Mouse (Mus musculus) forebrain, postnatal 0 days (tissue): ENCODE measurements around the gene Calu. TPM values are rescaled to one million over a fixed set of nuclear protein-coding genes. Genes with fewer than 3 reads are reported as not detected.

Source experiments
- ATAC-seq: fragments of 200-750 bp; cut with Nextera tagmentation; 2 replicates; pipeline ENCODE4 v1.8.0; 2017; ENCODE audit warnings: mild to moderate bottlenecking, moderate library complexity
- DNase-seq: peaks from one replicate; pipeline ENCODE4 v3.0.0-alpha.2; 2015
- H3K27ac ChIP-seq: fragments of 300-500 bp; sonication (generic); 2 replicates; pipeline ENCODE4 v1.5.1; 2014; ENCODE audit warnings: low read depth, mild to moderate bottlenecking, antibody characterized with exemption, low read length, moderate library complexity, mixed read lengths
- H3K27me3 ChIP-seq: fragments of 300-500 bp; sonication (generic); 2 replicates; pipeline ENCODE4 v1.6.1; 2014; ENCODE audit warnings: mild to moderate bottlenecking, low read length, mixed read lengths; ENCODE audit not compliant: insufficient read depth
- H3K36me3 ChIP-seq: fragments of 300-500 bp; sonication (generic); 2 replicates; pipeline ENCODE4 v1.6.1; 2014; ENCODE audit warnings: mild to moderate bottlenecking, moderate library complexity; ENCODE audit not compliant: insufficient read depth
- H3K4me1 ChIP-seq: fragments of 300-500 bp; sonication (generic); 2 replicates; pipeline ENCODE4 v1.6.1; 2014; ENCODE audit warnings: antibody characterized with exemption; ENCODE audit not compliant: insufficient read depth
- H3K4me2 ChIP-seq: fragments of 300-500 bp; sonication (generic); 2 replicates; pipeline ENCODE4 v1.6.1; 2014; ENCODE audit warnings: low read depth, mild to moderate bottlenecking, moderate library complexity
- H3K4me3 ChIP-seq: fragments of 300-500 bp; sonication (generic); 2 replicates; pipeline ENCODE4 v1.5.1; 2014; ENCODE audit warnings: low read depth, low read length, mixed read lengths
- H3K9ac ChIP-seq: fragments of 300-500 bp; sonication (generic); 2 replicates; pipeline ENCODE4 v1.6.1; 2014; ENCODE audit warnings: mild to moderate bottlenecking
- H3K9me3 ChIP-seq: fragments of 300-500 bp; sonication (generic); 2 replicates; pipeline ENCODE4 v1.6.1; 2016; ENCODE audit warnings: low read length
- CTCF ChIP-seq: sonication (generic); IDR thresholded peaks from 2 replicates; pipeline ENCODE4 v1.5.1; 2016; ENCODE audit warnings: antibody characterized with exemption, control low read depth, low read depth
- WGBS: fragments of 180-500 bp; shearing (Covaris S2); extraction: QIAGEN DNeasy Blood & Tissue Kit; methylation state at CpG from one replicate; pipeline ENCODE4 v1.1.7; 2014; 5-methylcytosine and 5-hydroxymethylcytosine counted together
- polyA plus RNA-seq: library from polyadenylated mRNA; unstranded; fragments of >200 nt; fragmentation: Nextera tagmentation; extraction: Ambion mirVana; gene quantifications from 2 replicates; pipeline ENCODE4 v1.2.1, GENCODE M21; 2015
- total RNA-seq: library from RNA; depleted of rRNA; stranded (reverse); fragments of >200 nt; gene quantifications from 2 replicates; pipeline ENCODE4 v1.2.3, GENCODE M21; 2014

Calu gene
- total and polyA plus RNA-seq, 2 experiments from 2014 or later: 134 to 159 TPM

GRCm38 (mm10) chr6:29347189-29347588, 680 bp upstream of the Calu start:
- TF ChIP-seq CTCF: no peak
- Histone ChIP-seq H3K4me3 (peak overlapping the region; percentile 89), H3K27ac (peak overlapping the region; percentile 78), H3K9me3 (no peaks in the 10 kb centered on the region), H3K36me3 (no peaks in the 10 kb centered on the region), H3K27me3 (no peaks in the 10 kb centered on the region), H3K4me2 (peak overlapping the region; percentile 71), H3K9ac (peak overlapping the region; percentile 59), H3K4me1 (peaks cover 5% of the 10 kb centered on the region; the same call in 1 of the 2 replicates)
- WGBS: 29% methylated on average over 7 of the region's 7 CpGs
- no peak for DNase-seq
- no peak for ATAC-seq

DNA sequence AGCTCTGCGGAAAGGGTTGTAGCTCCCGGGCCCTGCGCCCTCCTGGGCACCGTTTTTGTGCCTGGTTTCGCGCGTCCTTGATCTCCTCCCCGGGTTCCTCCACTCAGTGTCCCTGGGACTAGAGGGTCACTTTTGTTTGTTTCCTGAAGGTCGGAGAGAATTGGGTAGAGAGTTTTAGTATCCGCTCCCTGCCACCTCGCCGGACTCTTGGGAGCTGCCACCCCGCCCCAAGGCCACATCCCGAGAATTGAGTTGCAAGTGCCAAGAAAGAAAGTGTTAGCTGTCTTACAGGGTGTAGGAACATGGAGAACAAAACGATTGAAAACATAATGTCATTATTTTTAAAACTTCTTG, 479 bp downstream of the Calu start:
- DNase-seq (no peak), ATAC-seq (no peak)
- Histone ChIP-seq H3K27ac (peak overlapping the region; percentile 77), H3K9ac (peak overlapping the region; percentile 68), H3K4me2 (peak overlapping the region; percentile 71), H3K36me3 (no peaks in the 10 kb centered on the region), H3K4me1 (peaks cover 5% of the 10 kb centered on the region; the same call in 1 of the 2 replicates), H3K4me3 (peak overlapping the region; percentile 89), H3K9me3 (no peaks in the 10 kb centered on the region), H3K27me3 (no peaks in the 10 kb centered on the region)
- no peak for TF ChIP-seq CTCF
- under 1% methylated on average over 15 of the region's 15 CpGs for WGBS

DNA sequence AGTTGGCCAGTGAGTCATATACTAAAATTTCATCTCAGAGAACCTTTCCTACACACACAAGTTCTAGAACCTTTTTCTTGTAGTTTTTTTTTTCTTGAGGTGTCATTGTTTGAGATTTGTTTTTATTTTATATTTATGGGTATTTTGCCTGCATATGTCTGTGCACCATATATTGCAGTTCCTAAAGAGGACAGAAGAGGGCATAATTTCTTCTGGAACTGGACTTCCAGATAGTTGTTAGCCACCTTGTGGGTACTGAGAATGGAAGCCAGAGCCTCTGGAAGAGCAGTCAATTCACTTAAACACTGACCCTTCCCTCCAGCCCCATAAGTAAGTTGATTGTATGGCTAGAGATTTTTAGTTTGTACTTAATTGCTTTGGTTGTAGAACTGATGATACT, 3.7 kb downstream of the Calu start:
- 0 out of 2 replicates have a peak, but pooled peaks have one; percentile 16 for TF ChIP-seq CTCF
- H3K9me3 ChIP-seq: no peaks in the 10 kb centered on the region
- peaks cover 5% of the 10 kb centered on the region; the same call in 1 of the 2 replicates for H3K4me1 ChIP-seq
- DNase-seq: no peak
- H3K27me3 ChIP-seq: no peaks in the 10 kb centered on the region
- H3K9ac ChIP-seq: no peak overlapping the region
- no peak overlapping the region for H3K4me3 ChIP-seq
- H3K4me2 ChIP-seq: no peak overlapping the region
- no peak overlapping the region for H3K27ac ChIP-seq
- no peak for ATAC-seq
- no peaks in the 10 kb centered on the region; the same call in 1 of the 2 replicates for H3K36me3 ChIP-seq

DNA sequence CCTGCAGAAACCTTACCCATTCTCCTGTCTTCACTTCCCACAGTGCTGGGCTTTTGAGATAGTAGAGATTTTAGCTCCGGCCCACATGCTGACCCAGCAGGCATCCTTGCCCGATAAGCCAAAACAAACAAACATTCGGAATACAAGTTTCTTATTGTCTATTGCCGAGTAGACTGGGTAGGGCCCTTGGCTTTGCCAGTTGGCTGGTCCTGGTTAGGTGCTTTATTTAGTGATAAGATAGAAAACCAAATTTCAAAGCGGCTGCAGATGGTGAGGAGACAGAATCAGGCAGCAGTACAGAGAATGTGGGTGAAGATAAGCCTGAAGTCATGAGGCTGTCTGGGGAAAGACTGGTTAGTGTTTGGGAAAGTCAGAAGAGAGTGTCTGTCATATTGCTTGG, 4.9 kb downstream of the Calu start:
- H3K36me3 ChIP-seq: peaks cover 3% of the 10 kb centered on the region; the same call in 1 of the 2 replicates
- H3K9me3 ChIP-seq: no peaks in the 10 kb centered on the region
- H3K4me2 ChIP-seq: no peak overlapping the region
- no peak overlapping the region for H3K9ac ChIP-seq
- no peaks in the 10 kb centered on the region; the same call in 1 of the 2 replicates for H3K4me1 ChIP-seq
- WGBS: 61% methylated on average over 5 of the region's 5 CpGs
- no peak for DNase-seq
- no peak overlapping the region for H3K27ac ChIP-seq
- TF ChIP-seq CTCF: no peak
- H3K4me3 ChIP-seq: no peak overlapping the region
- no peak for ATAC-seq
- no peaks in the 10 kb centered on the region for H3K27me3 ChIP-seq

- Histone ChIP-seq H3K4me2 (no peak overlapping the region), H3K4me1 (no peaks in the 10 kb centered on the region), H3K9ac (no peak overlapping the region), H3K27ac (no peak overlapping the region), H3K27me3 (no peaks in the 10 kb centered on the region), H3K36me3 (peaks cover 8% of the 10 kb centered on the region; the same call in 1 of the 2 replicates), H3K4me3 (no peak overlapping the region), H3K9me3 (no peaks in the 10 kb centered on the region)
- DNase-seq (no peak), ATAC-seq (no peak)
- TF ChIP-seq CTCF: no peak
- 89% methylated on average over 3 of the region's 3 CpGs for WGBS
Observed at GRCm38 (mm10) chr6:29359386-29359785, 11.5 kb downstream of the Calu start.

GRCm38 (mm10) chr6:29360211-29360610, 12.3 kb downstream of the Calu start:
- Histone ChIP-seq H3K9me3 (no peaks in the 10 kb centered on the region), H3K36me3 (peaks cover 8% of the 10 kb centered on the region; the same call in 1 of the 2 replicates), H3K4me3 (no peak overlapping the region), H3K4me2 (no peak overlapping the region), H3K9ac (no peak overlapping the region), H3K27ac (no peak overlapping the region), H3K27me3 (no peaks in the 10 kb centered on the region), H3K4me1 (no peaks in the 10 kb centered on the region)
- DNase-seq (no peak), ATAC-seq (no peak)
- no peak for TF ChIP-seq CTCF
- 87% methylated on average over 6 of the region's 6 CpGs for WGBS

GRCm38 (mm10) chr6:29362246-29363128, 14.6 kb downstream of the Calu start:
- ATAC-seq: peak; percentile 76
- DNase-seq: peak; percentile 47
- H3K4me1 ChIP-seq: no peaks in the 10 kb centered on the region

More at GRCm38 (mm10) chr6:29362246-29363128, 14.6 kb downstream of the Calu start:
- 12% methylated on average over 7 of the region's 7 CpGs for WGBS
- no peak overlapping the region for H3K4me3 ChIP-seq
- no peaks in the 10 kb centered on the region for H3K9me3 ChIP-seq
- H3K36me3 ChIP-seq: peaks cover 14% of the 10 kb centered on the region
- TF ChIP-seq CTCF: peak; percentile 65
- H3K27ac ChIP-seq: no peak overlapping the region
- H3K27me3 ChIP-seq: no peaks in the 10 kb centered on the region
- H3K4me2 ChIP-seq: no peak overlapping the region
- H3K9ac ChIP-seq: no peak overlapping the region
